In genomic region chr1:43224171-43224570, GRCm38 (mm10) we compare ENCODE assay signal across 10 mouse cellular contexts. TPM values are rescaled to one million over a fixed set of nuclear protein-coding genes. Genes with fewer than 3 reads are reported as not detected.
DNase-seq lines count a peak whose midpoint lies in the region; ATAC-seq and TF ChIP-seq lines count a peak whose summit lies in the region.
"Had no signal": no experiment of that assay in that cellular context is flagged by ENCODE, and none has a peak within 500 bp of the region (broad histone marks: within the 10 kb centered on the region; RNA-seq: fewer than 3 reads in every experiment).

No protein-coding gene starts in this region.

- ATAC-seq in megakaryocyte progenitor cell, adult 5-6 weeks (replicated peaks; ENCODE audit: poor library complexity): peak; percentile 89
- no peak for ATAC-seq in forebrain, embryonic 13.5 days

- 73% methylated on average over 2 of the region's 2 CpGs for WGBS in forebrain, embryonic 13.5 days

- H3K4me3 ChIP-seq in CH12.LX (replicated peaks in 1 of 3; ENCODE audit: low read depth in 2 of 3, low read length in 2 of 3, poor library complexity in 1 of 3): no peak overlapping the region
- no peak overlapping the region for H3K4me3 ChIP-seq in forebrain, embryonic 13.5 days
- H3K4me3 ChIP-seq: embryonic facial prominence, embryonic 13.5 days; heart, embryonic 12.5 days; limb, embryonic 12.5 days had no signal

- H3K27ac ChIP-seq in CH12.LX (ENCODE audit: insufficient read depth, low read depth): no peak overlapping the region
- no peak overlapping the region for H3K27ac ChIP-seq in forebrain, embryonic 13.5 days
- H3K27ac ChIP-seq: embryonic facial prominence, embryonic 13.5 days; limb, embryonic 12.5 days had no signal

- peaks cover 3 to 18% of the 10 kb centered on the region in 2 experiments; a peak in 2 of 4 replicates for H3K4me1 ChIP-seq in CH12.LX (ENCODE audit: control insufficient read depth in 1 of 2, insufficient read depth in 2 of 2)
- H3K4me1 ChIP-seq in forebrain, embryonic 13.5 days: no peaks in the 10 kb centered on the region

- DNase-seq in A20 (ENCODE audit: low read depth, low spot score) (peak; percentile 22), CH12.LX (ENCODE audit: extremely low read depth) (peak; percentile 77)
- DNase-seq in induced T-regulatory cell, adult 2 months (ENCODE audit: low read depth): peak; percentile 78
- no peak for DNase-seq in right cerebral cortex, adult 2 months (ENCODE audit: low spot score in 2 of 2)
- DNase-seq in adrenal gland, adult 2 months: no peak

- no peak for TF ChIP-seq RAD21 in CH12.LX (IDR thresholded peaks at IDR 0.05; ENCODE audit: low read depth, low read length)

- no peak overlapping the region for H3K9ac ChIP-seq in CH12.LX (ENCODE audit: insufficient read depth, low read depth)
- no peak overlapping the region for H3K9ac ChIP-seq in forebrain, embryonic 13.5 days
- H3K9ac ChIP-seq: embryonic facial prominence, embryonic 13.5 days; heart, embryonic 12.5 days; limb, embryonic 12.5 days had no signal

- no peaks in the 10 kb centered on the region for H3K36me3 ChIP-seq in CH12.LX (replicated peaks in 1 of 2; ENCODE audit: control insufficient read depth in 1 of 2, insufficient read depth in 1 of 2, low read length in 1 of 2)
- no peaks in the 10 kb centered on the region for H3K36me3 ChIP-seq in forebrain, embryonic 13.5 days (ENCODE audit: poor library complexity, severe bottlenecking)
- H3K36me3 ChIP-seq: embryonic facial prominence, embryonic 13.5 days; heart, embryonic 12.5 days; limb, embryonic 12.5 days had no signal

- TF ChIP-seq EP300 in CH12.LX (IDR thresholded peaks at IDR 0.05; ENCODE audit: low read length): peak; percentile 49

- H3K9me3 ChIP-seq in CH12.LX (replicated peaks; ENCODE audit: low read length): no peaks in the 10 kb centered on the region
- no peaks in the 10 kb centered on the region for H3K9me3 ChIP-seq in forebrain, embryonic 13.5 days (replicated peaks)
- H3K9me3 ChIP-seq: embryonic facial prominence, embryonic 13.5 days; heart, embryonic 12.5 days; limb, embryonic 12.5 days had no signal

- peak overlapping the region; percentile 55 for H3K4me2 ChIP-seq in CH12.LX (ENCODE audit: insufficient read depth, low read depth, poor library complexity, severe bottlenecking)
- H3K4me2 ChIP-seq in forebrain, embryonic 13.5 days: no peak overlapping the region
- H3K4me2 ChIP-seq: embryonic facial prominence, embryonic 13.5 days; heart, embryonic 12.5 days; limb, embryonic 12.5 days had no signal

- no peaks in the 10 kb centered on the region for H3K27me3 ChIP-seq in CH12.LX (replicated peaks)
- H3K27me3 ChIP-seq in forebrain, embryonic 13.5 days: no peaks in the 10 kb centered on the region
- H3K27me3 ChIP-seq: embryonic facial prominence, embryonic 13.5 days; heart, embryonic 12.5 days; limb, embryonic 12.5 days had no signal

- no peak for TF ChIP-seq POLR2A in CH12.LX (IDR thresholded peaks at IDR 0.05; ENCODE audit: low read depth, low read length)

- in situ Hi-C loops in CH12.LX (cut with MboI; ENCODE audit: low pct_ligation_motif_present, low pct_unique_long_range_greater_than_20kb, low sequenced_read_pairs): no loop called here

- dilution Hi-C loops in CH12.LX (cut with MboI; ENCODE audit: extremely low pct_ligation_motif_present, extremely low pct_unique_long_range_greater_than_20kb, low sequenced_read_pairs): no loop called here

- TF ChIP-seq CTCF in CH12.LX (conservative IDR thresholded peaks at IDR 0.05 in 1 of 2, IDR thresholded peaks at IDR 0.05 in 1 of 2; ENCODE audit: low read depth in 2 of 2, low read length in 2 of 2): no peak

- H3K79me2 ChIP-seq in CH12.LX (replicated peaks; ENCODE audit: control insufficient read depth, extremely low read depth, insufficient read depth, poor library complexity, severe bottlenecking): no peaks in the 10 kb centered on the region

TF ChIP-seq in CH12.LX, 34 proteins besides CTCF, POLR2A, EP300 and RAD21:
- TF ChIP-seq JUND (conservative IDR thresholded peaks at IDR 0.05; ENCODE audit: low read depth, low read length) (peak; percentile 62; the same call in 1 of the 2 replicates), IRF4 (IDR thresholded peaks at IDR 0.05; ENCODE audit: low read depth, low read length) (peak; percentile 94), SIN3A (IDR thresholded peaks at IDR 0.05; ENCODE audit: low read length) (peak; percentile 73; the same call in 1 of the 2 replicates), TCF12 (IDR thresholded peaks at IDR 0.05; ENCODE audit: low read depth, low read length) (no peak; the same call in 1 of the 2 replicates), MYC (IDR thresholded peaks at IDR 0.05; ENCODE audit: low read depth, low read length) (0 out of 2 replicates have a peak, but pooled peaks have one; percentile 33), USF1 (IDR thresholded peaks at IDR 0.05; ENCODE audit: low read depth, low read length) (peak; percentile 82), ZMIZ1 (IDR thresholded peaks at IDR 0.05; ENCODE audit: low read depth, low read length) (no peak), BHLHE40 (IDR thresholded peaks at IDR 0.05; ENCODE audit: low read depth, low read length) (peak; percentile 94), HCFC1 (IDR thresholded peaks at IDR 0.05; ENCODE audit: low read depth, low read length) (0 out of 2 replicates have a peak, but pooled peaks have one; percentile 25), MAFK (IDR thresholded peaks at IDR 0.05; ENCODE audit: insufficient replicate concordance, low read length) (no peak), CHD2 (IDR thresholded peaks at IDR 0.05; ENCODE audit: low read length) (no peak), RCOR1 (conservative IDR thresholded peaks at IDR 0.05; ENCODE audit: low read depth, low read length) (no peak), MAZ (IDR thresholded peaks at IDR 0.05; ENCODE audit: low read depth, low read length) (no peak), ZKSCAN1 (IDR thresholded peaks at IDR 0.05; ENCODE audit: borderline replicate concordance, low read depth, low read length) (no peak), USF2 (conservative IDR thresholded peaks at IDR 0.05; ENCODE audit: low read depth, low read length) (peak; percentile 79), MAX (IDR thresholded peaks at IDR 0.05; ENCODE audit: low read length) (peak; percentile 72), ETS1 (conservative IDR thresholded peaks at IDR 0.05; ENCODE audit: low read depth, low read length) (peak; percentile 97), MXI1 (IDR thresholded peaks at IDR 0.05; ENCODE audit: low read depth, low read length) (peak; percentile 72; the same call in 1 of the 2 replicates)

RNA-seq across cellular contexts. Expression of gene Fhl2, which starts 27.4 kb away (rescaled TPM):
- total RNA-seq in CH12.LX (2012; rRNA removed): 0.21 TPM in 1 of 2 replicates, not detected in the other
- total RNA-seq in CH12.LX (2014; rRNA removed): 0.13 TPM in 1 of 2 replicates, not detected in the other
- 0.14 TPM in 1 of 2 replicates, not detected in the other for polyA plus RNA-seq in CH12.LX (2012; ENCODE audit: insufficient read length, low read depth)
- total RNA-seq in megakaryocyte progenitor cell, adult 5-6 weeks (2015): 0.10 TPM in 1 of 2 replicates, not detected in the other
- 1.1 TPM in 1 of 2 replicates, not detected in the other for total RNA-seq in megakaryocyte progenitor cell, adult 5-6 weeks (2017)
- polyA plus RNA-seq in forebrain, embryonic 13.5 days (2015; fragmentation: Nextera tagmentation; extraction: Ambion mirVana): 4.8 and 6.2 TPM in 2 replicates
- total RNA-seq in adrenal gland, adult 2 months (2021): 10 to 100 TPM; 20.0 to 37.1 TPM
- polyA plus RNA-seq in adrenal gland, adult 2 months (2012; rRNA removed): 15.4 and 16.0 TPM in 2 replicates

Comparison
In these comparisons a context has a peak if more than half of its experiments do, and no peak if none do; other contexts are left out.
1. DNase-seq: peak in A20 (single experiment), CH12.LX (single experiment) and induced T-regulatory cell, adult 2 months (single experiment); none in right cerebral cortex, adult 2 months (0 of 2) and adrenal gland, adult 2 months (single experiment).
2. RNA of gene Fhl2, which starts 27.4 kb away (total RNA-seq): 20.0 to 37.1 TPM in adrenal gland, adult 2 months; 0.13 to 0.21 TPM in CH12.LX and 0.10 to 1.1 TPM in megakaryocyte progenitor cell, adult 5-6 weeks; every median in the first group is over 4 times any median in the second.